13 mouse cellular contexts compared by ENCODE assay signal in the genomic region with DNA sequence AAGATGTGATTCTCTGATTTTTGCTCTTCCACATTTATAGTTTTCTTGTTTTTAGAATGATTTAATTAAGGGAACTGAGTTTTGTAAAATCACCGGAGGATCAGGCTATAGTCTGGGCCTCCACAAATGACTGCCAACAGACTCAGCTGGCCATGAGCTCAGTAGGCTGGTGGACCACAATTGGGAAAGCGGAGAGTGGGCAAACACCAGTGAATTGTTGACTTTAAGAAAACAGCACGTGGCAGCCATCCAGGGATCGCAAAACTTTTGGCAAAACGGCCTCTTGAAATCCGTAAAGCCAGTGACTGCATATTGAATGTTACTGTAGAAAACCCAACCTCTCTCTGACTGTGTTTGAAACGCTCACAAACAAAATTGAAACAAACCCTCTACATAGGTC.
DNase-seq lines count a peak whose midpoint lies in the region; ATAC-seq lines count a peak whose summit lies in the region.
"Had no signal": no experiment of that assay in that cellular context is flagged by ENCODE, and none has a peak within 500 bp of the region (broad histone marks: within the 10 kb centered on the region; RNA-seq: fewer than 3 reads in every experiment).

No protein-coding gene starts in this region.

- no peak for ATAC-seq in cerebellum, adult (ENCODE audit: insufficient number of reproducible peaks, low FRiP score, low TSS enrichment)
- no peak for ATAC-seq in embryonic facial prominence, embryonic 15.5 days (ENCODE audit: insufficient number of reproducible peaks, low FRiP score, low TSS enrichment, low read depth)
- ATAC-seq: Patski had no signal

- H3K27ac ChIP-seq in embryonic facial prominence, embryonic 15.5 days (replicated peaks), result peak overlapping the region; percentile 24; the same call in 1 of the 2 replicates
- H3K27ac ChIP-seq: hindbrain, embryonic 10.5 days; limb, embryonic 15.5 days had no signal

- H3K9ac ChIP-seq in embryonic facial prominence, embryonic 15.5 days, result no peak overlapping the region
- H3K9ac ChIP-seq: limb, embryonic 15.5 days had no signal

- no peaks in the 10 kb centered on the region for H3K36me3 ChIP-seq in embryonic facial prominence, embryonic 15.5 days
- H3K36me3 ChIP-seq: hindbrain, embryonic 10.5 days; limb, embryonic 15.5 days had no signal

- no peaks in the 10 kb centered on the region for H3K9me3 ChIP-seq in embryonic facial prominence, embryonic 15.5 days (replicated peaks)
- H3K9me3 ChIP-seq: hindbrain, embryonic 10.5 days; limb, embryonic 15.5 days had no signal

- DNase-seq in cerebellum, postnatal 10 days, result peak; percentile 23 to 53
- peak; percentile 40 for DNase-seq in kidney, postnatal 10 days
- no peak for DNase-seq in kidney, postnatal 25 days
- DNase-seq in lung, postnatal 25 days (ENCODE audit: low spot score), result peak; percentile 61
- no peak for DNase-seq in right cerebral cortex, adult 2 months (ENCODE audit: low spot score in 2 of 2)
- DNase-seq in left cerebral cortex, adult 8-10 months (ENCODE audit: low spot score in 2 of 2), result no peak
- DNase-seq: embryo, embryonic 11 days; retina, postnatal 1 day had no signal

- H3K4me1 ChIP-seq in embryonic facial prominence, embryonic 15.5 days, result peaks cover 18% of the 10 kb centered on the region
- H3K4me1 ChIP-seq: hindbrain, embryonic 10.5 days had no signal

- 37% methylated on average over 7 of the region's 7 CpGs for WGBS in embryonic facial prominence, embryonic 15.5 days

- H3K4me3 ChIP-seq in embryonic facial prominence, embryonic 15.5 days (replicated peaks), result no peak overlapping the region
- H3K4me3 ChIP-seq: hindbrain, embryonic 10.5 days; limb, embryonic 15.5 days had no signal

- no peaks in the 10 kb centered on the region for H3K27me3 ChIP-seq in embryonic facial prominence, embryonic 15.5 days

- H3K4me2 ChIP-seq in embryonic facial prominence, embryonic 15.5 days (replicated peaks), result no peak overlapping the region
- H3K4me2 ChIP-seq: limb, embryonic 15.5 days had no signal

Comparison
In these comparisons a context has a peak if more than half of its experiments do, and no peak if none do; other contexts are left out.
1. DNase-seq: peak in cerebellum, postnatal 10 days (2 of 2), kidney, postnatal 10 days (single experiment) and lung, postnatal 25 days (single experiment); none in kidney, postnatal 25 days (0 of 2), right cerebral cortex, adult 2 months (0 of 2) and left cerebral cortex, adult 8-10 months (0 of 2).